Mouse (Mus musculus) liver, embryonic 14.5 days (tissue): ENCODE measurements around the gene 4922502D21Rik.
"Not testable (repeated sequence)": the region's sequence is repeated elsewhere in the genome, so short reads cannot be mapped to it uniquely, and the experiment has no call there.

Experiments used
- CTCF ChIP-seq: IDR thresholded peaks from 2 replicates; pipeline ENCODE4 v1.5.1; 2016; ENCODE audit warnings: antibody characterized with exemption, low read depth, control low read depth
- EP300 ChIP-seq: IDR thresholded peaks from 2 replicates; pipeline ENCODE4 v1.6.1; 2016; ENCODE audit warnings: antibody characterized with exemption, low read depth

DNA sequence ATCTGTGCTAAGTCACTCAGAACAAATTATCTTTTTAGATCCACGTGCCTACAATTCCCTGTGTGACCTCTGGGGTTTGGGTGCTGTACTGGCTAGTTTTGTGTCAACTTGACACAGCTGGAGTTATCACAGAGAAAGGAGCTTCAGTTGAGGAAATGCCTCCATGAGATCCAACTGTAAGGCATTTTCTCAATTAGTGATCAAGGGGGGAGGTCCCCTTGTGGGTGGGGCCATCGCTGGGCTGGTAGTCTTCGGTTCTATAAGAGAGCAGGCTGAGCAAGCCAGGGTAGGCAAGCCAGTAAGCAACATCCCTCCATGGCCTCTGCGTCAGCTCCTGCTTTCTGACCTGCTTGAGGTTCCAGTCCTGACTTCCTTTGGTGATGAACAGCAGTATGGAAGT, 10.8 kb upstream of the 4922502D21Rik start, which contains the start of gene Clec12a:
- not testable (repeated sequence) for TF ChIP-seq CTCF, EP300
